Mouse (Mus musculus) kidney, adult 8-10 months (tissue): ENCODE results near the gene Spata20.

Experiments used
- DNase-seq, 2 experiments: peaks; one replicate each; pipeline ENCODE4 v3.0.0; 2022

The Spata20 gene

DNA sequence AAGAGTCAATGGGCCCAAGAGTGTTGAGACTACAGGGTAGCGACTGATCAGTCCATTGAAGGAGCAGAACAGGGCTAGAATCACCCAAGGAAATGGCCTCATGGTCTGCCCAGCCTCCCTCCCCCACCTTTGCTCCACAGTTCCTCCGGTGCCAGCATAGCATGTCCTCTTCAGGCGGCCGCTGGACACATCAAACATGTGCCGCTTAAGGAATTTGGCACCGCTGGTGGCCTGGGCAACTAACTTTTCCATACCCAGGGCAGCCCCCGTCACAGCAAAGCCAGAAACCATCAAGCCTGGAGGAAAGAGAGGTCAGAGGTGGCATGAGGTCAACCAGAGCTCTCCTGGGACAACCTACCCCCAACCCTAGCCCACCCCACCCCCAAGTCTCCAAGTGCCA is 4.0 kb downstream of the Spata20 start:
- DNase-seq = no peak

DNA sequence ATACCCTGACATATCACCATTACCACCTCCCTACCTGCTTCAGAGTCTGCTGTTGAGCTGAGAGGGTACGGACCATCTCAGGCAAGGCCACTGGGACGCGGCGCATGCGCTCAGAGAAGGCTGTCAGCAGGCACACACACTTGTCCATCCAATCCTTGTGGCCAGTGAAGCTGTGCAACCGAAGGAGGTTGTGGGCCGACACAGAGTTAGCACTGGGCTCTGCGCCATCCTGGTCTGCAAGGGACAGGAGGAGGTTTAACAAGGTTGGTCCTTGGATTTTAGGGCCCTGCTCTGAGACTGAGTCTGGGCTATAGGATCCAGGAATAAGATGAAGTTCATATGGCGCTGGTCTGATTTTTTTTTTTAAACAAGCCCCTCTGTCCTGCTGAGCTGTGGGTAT is 5.6 kb downstream of the Spata20 start:
- no peak for DNase-seq

DNA sequence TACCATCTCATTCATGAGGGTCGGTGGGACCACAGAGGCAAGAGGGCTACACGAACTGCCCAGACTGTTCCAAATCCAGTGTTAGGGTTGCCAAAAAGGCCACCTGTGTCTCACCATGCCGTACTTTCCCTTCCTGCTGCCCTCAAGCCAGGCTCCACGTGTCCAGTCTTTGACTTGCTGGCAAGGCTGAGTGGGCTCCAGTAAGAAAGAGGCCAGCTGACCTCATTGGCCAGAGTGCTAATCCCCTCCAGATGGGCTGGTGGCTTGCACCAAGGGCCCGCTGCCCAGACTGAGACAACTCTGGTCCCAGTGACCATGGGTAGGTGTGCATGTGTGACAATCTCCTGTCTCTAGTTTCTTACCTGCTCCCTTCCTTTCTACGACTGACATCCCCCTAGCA is 8.3 kb downstream of the Spata20 start:
- DNase-seq = no peak

DNA sequence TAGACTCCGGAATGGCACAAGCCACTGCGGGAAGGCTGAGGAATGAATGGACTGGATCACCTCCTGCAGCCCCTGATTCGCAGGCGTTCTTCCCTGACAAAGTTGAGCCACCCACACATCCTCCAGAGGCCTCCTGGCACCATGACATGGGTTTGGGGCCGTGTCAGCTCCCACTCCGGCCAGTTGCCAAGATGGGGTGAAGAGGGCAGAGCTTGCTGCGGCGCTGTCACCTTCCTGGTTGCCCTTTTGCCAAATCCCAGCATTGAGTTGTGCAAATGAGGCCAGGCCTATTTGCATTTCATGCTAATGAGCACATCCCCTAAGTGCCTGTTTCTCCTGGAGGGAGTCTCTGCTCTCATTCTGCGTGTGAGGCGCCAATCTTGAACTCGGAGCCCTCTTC is 10.3 kb downstream of the Spata20 start:
- no peak for DNase-seq

DNA sequence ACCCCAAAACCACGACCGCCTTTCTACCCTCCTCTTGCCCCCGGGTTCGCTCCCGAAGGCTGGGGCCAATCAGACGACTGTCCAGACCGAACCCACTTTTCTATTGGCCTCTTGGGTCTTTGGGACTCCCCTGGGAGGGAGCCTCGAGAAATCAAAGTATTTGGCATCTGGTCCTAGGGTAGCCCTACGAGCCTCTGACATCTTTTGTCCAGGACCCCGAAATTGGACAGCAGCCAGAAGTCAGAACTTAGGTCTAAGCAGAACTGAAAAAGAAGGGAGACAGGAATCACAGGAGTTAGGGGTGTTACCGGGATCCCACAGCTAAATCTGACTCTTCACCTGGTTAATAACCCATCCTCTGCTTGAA is 11.5 kb downstream of the Spata20 start:
- no peak for DNase-seq

DNA sequence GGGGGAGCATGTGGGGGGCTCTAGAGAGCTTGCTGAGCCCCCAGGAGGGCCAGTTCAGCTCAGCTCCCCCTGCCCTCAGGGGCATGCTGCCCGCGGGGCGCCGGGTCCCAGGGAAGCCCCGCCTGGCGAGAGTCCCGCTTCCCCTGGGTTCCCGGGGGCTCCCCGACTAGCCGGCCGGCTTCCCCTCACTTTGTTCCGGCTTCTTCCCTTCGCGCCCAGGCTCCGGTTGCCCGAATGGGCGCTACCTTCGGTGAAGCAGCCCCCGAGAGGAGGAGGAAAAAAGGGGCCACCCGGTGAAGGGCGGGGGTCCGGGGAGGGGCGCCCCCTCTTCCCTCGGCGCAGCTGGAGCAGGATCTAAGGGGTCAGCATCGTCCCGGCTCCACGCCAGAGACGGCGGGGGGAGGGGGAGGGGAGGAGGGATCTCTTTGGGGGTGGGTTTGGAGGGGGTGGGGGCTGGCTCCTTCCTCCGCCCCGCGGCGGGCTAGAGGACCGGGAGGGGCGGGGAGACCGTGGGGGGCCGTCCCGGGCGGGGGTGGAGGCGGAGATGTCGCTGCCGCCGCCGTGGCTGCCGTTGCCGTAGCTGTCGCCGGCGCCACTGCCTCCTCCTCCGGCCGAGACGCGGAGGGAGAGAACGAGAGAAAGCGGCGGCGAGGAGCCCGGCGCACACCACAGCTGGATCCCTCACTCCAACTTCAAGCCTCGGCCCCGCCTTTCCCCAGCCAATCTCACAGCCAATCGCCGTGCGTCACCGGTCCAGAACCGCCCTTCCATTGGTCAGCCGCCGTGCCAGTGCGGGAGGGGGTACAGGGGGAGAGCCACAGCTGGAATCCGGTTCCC is 12.1 kb downstream of the Spata20 start, which contains the start of gene Cacna1g:
TSS of gene Cacna1g (minus strand) at position 492 of the 837 bp plus-strand sequence.
- peak; percentile 76 to 82 for DNase-seq

DNA sequence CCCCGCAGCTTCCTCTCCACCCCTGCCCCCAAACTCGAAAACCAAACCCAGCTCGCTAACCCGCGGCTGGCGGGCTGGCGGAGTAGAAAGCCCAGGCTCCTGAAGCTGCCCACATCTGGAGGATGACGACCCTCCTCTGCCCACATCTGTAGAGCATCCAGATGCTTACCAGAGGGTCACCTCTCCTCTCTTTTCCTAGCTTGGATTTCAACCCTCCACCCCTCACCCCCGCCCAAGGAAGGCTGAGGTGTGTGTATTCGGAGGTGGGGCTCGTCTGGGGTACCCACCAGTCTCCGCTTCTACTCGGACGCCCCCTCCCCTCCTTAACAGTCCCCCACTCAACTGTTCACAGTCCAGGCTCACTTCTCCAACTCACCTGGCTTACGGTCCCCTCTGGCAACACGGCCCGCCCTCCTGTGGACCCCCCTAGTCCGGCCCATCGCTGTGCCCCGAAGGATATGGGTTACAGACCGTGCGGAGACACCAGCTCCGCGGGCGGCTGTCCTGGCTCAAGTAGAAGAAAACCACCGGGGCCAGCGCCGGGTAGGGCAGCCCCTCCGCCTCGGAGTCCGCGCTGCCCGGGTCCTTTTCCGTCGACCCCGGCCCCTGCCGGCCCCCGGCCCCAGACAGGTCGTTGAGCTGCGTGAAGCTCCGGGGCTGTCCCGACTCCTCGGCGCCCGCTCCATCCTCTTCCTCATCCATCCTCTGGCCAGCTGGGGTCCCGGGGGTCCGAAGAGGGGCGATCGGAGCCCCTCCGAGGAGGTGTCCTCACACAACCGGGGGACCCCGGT is 12.9 kb downstream of the Spata20 start:
- DNase-seq = no peak

DNA sequence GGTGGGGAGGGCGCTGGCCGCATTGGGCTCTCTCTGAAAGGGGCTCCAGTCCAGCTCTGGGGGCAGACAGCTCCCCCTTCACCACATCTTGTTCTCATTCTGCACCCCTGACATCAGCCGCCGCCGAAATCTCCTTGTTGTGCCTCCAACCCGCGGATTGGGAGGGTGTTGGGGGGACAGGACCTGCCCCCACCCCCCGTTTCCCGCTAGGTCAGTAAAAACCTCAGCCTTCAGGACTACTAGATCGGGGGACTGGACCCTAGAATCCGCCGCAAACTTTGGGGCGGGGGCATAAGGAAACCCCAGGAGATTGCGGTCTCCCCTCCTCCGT is 13.4 kb downstream of the Spata20 start:
- DNase-seq = no peak

DNA sequence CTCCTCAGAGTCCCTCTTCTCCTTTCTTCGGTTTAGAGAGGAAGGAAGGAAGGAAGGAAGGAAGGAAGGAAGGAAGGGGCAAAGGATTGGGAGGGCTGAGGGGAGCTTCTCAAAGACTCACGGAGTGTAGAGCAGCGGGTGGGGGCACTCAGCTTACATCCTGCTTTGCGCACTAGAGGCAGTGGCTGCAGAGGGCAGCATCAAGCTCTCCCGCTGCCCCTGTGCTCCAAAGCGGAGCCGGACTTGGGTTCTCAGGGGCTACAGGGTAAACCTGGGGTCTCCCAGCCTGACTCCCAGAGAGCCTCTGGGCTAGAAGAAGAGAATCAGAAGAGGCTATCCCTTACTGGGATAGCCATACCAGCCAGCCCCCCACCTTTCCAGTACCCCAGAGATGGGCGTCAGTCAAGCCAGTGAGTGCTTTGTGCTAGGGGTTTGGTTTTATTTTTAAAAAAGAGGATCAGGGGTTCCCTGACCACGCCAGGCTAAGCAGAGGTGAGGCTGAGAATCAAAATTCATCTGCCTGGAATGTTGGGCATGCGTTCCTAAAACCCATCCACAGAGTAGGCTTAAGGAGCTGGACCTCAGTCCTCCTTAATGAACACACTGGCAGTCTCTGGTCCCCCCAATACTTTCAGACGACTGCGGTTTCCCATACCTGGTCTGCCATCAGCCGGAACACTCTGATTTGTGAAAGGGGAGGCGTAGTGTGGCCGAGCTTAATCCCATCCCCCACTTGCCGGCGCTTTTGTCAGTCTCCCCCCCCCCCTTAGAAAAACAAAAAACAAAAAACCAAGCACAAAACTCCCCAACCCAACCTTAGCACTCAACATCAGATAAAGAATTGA is 14.0 kb downstream of the Spata20 start:
- DNase-seq = no peak

DNA sequence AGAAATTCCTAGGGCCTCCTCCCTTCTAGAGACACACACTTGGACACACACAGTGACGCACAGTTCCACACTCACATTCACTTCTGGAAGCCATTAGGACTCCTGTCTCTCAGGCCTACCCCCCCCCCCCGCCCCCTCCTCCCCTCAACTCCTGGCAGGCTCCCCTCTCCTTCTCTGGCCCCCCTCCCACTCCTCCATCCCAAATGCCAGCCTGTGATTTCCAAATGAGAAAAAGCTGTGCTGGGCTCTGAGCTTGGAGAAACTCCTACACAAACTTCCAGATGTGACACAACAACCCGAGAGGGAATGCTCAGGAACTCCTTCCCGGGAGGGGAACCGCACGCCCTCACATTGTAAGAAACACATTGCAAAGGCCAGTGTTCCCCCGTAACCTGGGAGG is 15.6 kb downstream of the Spata20 start:
- DNase-seq = no peak

DNA sequence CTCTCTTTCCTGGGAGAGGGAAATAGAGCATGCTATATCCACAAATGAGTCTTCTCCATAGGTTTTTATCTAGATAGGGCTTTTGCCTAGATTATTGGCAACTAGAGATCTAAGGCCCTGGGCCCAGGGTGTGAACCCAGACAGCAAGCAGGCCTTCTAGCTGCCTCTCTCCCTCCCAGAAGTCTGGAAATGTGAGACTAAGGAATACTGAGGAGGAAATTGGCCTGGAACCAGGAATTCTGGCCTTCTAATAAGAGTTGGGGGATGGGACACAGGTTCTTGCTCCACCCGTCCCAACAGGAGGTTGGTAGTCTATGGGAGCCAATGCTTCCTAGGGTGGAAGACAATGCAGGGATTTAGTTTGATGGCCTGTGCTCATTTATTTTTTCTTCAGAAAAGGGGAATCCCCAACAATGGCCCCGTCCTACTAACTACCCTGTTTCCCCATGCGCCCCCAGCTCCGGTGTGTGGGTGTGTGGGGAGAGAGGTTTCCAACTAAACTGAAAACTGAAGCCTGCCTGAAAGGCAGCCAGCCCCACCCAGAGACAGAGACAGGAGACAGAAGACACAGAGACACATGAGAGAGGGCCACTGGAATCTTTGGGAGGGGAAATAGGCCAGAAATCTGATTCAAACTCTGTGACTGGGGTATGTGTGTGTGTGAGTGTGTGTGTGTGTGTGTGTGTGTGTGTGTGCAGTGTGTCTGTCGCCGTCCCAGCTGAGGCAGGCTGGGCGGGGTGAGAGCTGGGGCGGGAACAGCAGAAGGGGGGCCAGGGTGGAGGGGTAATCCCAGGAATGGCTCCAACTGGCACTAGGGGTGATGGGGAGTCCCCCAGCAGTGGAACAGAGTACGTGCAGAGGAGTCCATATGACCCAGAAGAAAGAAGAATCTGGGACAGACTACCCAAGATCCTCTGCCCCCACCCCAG is 16.6 kb downstream of the Spata20 start:
- no peak for DNase-seq

DNA sequence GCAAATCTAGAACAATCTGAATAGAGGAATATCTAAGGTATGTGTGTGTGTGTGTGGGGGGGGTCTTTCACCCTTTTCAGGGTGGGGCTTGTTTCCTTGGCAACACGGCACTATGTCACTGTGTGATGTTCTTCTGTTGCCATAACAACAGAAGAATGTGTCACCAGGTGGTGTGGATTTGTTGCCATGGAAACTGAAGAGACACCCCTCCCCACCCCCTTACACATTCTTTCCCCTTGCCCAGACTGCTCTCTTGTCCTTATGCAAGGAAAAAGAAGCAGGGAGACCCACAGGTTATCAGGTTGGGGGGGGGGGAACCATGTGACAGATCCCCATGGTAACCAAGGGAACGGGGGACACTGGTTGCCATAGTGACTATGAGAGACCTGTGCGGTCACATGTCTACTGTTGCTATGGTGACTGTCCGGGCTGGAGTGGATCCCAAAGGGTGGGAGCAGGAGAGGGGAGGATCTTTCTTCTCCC is 17.4 kb downstream of the Spata20 start:
- no peak for DNase-seq

DNA sequence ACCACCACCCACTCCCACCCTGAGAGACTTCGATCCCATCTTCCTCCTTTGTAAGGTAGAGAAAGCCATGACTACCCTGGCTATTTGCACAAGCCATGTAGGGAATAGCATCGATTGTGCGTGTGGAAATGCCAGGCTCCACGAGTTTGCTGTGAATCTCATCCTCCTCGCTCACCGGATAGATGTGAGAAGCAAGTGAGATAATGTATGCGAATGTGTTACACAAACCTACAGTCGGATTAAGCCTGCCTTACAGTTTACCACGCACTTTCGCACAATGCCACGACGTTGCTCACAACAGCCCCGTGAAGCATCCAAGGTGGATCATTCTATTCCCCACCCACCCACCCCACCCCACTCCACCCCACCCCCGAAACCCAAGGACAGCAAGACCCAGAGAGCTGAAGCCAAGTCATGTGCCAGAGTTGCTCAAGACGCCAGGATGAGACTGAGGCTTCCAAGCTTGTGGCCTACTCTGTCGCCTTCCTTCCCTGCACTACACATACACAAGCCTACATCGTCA is 19.6 kb downstream of the Spata20 start:
- DNase-seq = no peak

DNA sequence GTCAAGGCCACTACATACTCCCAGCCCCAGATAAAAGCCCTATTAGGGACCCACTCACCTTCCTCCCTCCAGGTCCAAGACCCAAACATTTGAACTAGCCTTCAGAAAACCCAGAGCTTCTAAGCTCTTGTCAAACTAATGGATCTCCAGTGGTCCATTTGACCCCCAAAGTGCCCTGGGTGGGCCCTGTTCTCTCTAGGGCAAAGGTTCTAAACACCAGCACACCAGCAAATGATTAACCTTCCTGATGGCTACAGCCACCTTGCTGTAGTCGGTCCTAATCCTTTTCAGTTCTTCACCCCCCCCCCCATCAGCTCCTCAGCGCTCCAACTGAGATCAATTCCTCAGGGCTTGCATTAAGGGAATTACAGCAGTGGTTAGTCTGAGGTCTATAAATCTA is 21.8 kb downstream of the Spata20 start:
- peak; percentile 44 to 49 for DNase-seq

DNA sequence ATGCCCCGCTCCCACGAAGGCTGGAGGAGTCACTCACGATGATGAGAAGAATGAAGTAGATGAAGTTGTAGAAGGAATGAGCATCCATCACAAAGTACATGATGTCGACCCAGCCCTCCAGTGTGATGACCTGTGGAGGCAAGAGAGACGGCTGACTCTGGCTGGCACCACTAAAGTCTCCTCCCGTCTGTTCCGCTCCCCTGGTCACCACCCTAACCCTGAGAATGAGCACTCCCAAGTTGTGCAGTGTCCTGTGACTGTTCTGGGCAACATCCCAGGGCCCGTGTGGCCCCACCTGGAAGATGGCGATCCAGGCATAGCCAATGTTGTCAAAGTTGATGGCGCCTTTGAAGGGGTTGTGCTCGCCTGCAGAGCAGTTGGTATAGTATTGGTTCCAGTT is 24.1 kb downstream of the Spata20 start:
- peak; percentile 66 to 73 for DNase-seq

DNA sequence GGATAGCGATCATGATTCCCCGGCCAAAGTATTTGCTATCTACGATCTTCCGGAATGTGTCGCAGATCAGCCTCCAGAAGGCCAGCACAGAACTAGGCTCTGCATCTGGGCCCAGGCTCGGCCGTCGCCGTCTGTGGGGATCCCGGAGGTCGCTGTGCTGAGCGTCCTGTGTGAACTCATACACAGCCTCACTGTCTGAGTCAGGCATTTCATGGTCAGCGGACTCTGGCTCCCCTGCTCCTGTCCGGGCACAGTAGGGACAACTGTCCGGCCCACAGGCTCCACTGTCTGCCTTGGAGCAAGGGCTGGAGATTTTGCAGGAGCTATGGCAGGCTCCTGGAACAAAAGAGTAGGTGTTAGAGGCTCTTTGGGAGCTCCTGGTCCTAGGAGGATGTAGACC is 29.0 kb downstream of the Spata20 start:
- no peak for DNase-seq

DNA sequence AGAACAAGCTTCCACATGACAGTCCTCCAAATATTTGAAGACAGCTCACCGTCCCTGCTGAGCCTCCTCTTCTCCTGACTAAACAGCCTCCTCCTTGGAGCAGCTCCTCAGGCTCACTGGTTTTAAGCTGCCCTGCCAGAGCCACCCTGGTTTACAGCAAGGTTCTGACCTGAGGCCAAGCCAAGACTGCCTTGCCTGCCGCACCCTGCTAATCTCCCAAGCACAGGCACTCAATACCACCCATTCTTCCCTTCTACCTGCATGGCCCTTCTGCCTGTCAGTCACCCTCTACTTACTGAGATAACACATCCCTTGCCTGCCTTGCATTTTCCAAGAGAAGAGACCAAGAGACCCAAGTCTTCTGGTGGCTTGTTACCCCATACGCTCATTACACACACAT is 29.6 kb downstream of the Spata20 start:
- no peak for DNase-seq

DNA sequence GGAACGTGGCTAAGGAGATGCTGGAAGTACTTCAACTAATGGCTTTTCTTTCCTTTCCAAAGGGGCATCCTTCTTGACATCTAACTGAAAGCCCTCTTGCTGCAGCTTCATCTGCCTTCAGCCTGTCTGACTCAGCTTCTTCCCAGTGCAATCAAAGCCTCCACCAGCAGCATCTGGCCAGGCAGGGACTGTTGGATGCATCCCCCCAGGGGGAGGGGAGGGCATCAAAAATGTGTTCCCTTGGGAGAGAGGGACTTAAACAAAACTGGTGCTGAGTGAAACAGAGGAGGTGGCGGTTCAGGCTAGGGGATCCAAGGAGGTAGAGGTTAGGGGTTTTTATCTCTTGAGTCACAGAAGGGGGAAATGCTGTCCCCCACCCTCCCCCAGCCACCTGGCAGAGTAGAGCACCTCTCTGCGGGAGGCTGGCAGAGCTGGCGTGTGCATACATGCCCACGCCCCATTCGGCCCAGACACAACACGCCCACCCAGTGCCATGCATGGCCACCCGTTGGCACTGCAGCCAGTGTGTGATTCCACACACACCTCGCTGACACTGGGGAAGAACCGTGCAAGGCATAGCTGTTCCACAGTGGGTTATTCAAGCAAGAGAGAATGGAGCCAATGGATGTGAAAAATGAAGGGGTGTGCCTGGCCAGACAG is 30.7 kb downstream of the Spata20 start:
- DNase-seq = no peak

DNA sequence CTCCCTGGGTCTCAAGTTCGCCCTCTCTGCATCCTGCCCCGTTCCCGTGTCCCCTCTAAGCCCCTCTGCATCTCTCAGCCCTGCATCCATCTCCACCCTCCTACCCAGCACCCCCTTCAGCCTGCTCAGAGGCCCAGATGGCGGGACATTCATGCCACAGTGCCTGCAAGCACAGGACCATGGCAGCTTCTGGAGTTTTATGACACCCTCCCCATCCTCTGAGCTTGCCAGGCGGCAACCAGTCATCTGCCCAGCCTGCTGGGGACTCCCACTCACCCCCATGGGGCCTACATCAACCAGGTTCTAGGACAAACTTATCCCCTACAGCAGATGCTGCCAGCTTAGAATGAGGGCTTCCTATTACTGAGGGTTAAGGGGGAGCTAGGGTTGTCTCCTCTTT is 31.2 kb downstream of the Spata20 start:
- no peak for DNase-seq

DNA sequence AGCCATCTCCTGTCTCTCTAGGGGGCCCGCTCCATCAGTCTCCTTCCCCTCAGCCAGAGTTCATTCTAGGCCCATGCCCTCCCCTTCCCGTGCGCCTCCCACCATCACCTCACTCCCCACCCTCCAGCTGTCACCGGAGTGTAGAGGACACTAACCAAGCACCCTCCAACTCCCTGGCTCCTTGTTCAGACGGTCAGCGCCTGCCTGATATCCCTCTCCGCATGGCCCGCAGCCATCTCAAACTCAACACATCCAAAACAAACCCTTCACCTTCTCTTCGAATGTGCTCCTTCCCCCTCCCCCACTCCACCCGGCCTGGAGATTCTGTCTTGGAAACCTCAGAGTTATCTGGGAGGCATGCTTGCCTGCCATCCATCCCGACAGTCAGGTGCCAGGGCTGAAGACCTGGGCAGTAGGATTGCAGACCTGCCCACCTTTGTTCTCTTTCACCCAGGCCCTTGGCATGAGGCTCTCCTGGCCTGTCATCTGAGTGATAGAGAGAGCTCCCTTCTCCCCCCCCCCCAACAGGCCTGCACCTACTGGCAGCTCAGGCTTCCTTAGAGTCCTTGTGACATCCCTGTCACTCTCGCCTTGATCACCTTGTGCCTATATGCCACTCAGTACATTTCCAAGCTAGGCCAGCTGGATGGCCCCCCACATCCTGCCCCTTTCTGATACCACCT is 34.7 kb downstream of the Spata20 start:
- no peak for DNase-seq

DNA sequence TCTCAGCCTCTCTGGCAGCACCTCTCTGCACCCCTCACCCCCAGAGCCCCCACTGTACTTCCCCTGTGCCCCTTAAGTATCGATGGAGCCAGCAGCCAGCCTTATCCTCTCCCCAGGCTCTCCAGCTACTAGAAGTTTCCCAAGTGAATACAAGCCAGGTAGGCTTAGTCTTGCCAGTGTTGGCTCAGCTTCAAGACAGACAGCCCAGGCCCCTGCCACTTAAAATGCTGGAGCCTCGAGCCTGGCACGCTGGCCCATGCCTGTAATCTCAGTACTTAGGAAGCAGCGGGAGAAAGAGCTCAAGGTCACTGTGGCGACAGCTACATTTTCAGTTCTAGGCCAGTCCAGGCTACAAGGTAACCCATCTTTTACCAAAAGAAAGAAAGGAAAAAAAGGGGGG is 36.1 kb downstream of the Spata20 start:
- no peak for DNase-seq
